20 mouse cellular contexts compared by ENCODE assay signal in the genomic region with DNA sequence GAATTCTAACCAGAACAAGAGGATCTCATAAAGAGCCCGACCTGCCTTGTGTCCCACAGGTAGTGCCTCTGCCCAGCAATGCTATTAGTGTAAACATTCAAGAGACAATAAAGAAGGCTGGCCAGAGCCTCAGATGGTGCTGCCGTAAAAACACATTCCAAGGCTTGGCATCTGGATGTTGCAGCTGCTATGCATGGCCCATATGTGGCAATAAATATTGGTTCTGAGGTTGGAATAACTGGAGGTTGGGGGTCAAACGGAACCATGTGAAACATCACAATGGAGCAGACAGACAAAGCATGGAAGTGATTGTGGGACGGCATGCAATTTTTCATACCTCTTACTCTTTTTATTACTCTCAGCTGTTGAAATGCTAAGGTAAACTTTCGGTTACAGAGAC.
DNase-seq lines count a peak whose midpoint lies in the region; ATAC-seq lines count a peak whose summit lies in the region.
"Had no signal": no experiment of that assay in that cellular context is flagged by ENCODE, and none has a peak within 500 bp of the region (broad histone marks: within the 10 kb centered on the region; RNA-seq: fewer than 3 reads in every experiment).

No protein-coding gene starts in this region.

- peak; percentile 31 for DNase-seq in embryo, embryonic 11.5 days (ENCODE audit: low read depth, low spot score)
- peak; percentile 32 for DNase-seq in embryonic facial prominence, embryonic 10.5 days (ENCODE audit: low spot score)
- DNase-seq in limb, embryonic 10.5 days (ENCODE audit: low spot score), result peak; percentile 56
- peak; percentile 69 for DNase-seq in mesoderm, embryonic 11.5 days (ENCODE audit: low read depth, low spot score)
- no peak for DNase-seq in ovary, postnatal 10 days (ENCODE audit: low spot score)
- DNase-seq: adrenal gland, adult 2 months; adrenal gland, postnatal 25 days; cerebellum, adult 2 months; cerebellum, postnatal 10 days; gastrocnemius, postnatal 36 days; heart, adult 11 months; heart, postnatal 10 days; heart, postnatal 4 days had no signal

- H3K27ac ChIP-seq in embryonic facial prominence, embryonic 10.5 days (replicated peaks), result no peak overlapping the region
- H3K27ac ChIP-seq in limb, embryonic 10.5 days, result 0 out of 2 replicates have a peak overlapping the region, but pooled peaks have one; percentile 5
- H3K27ac ChIP-seq: embryonic facial prominence, embryonic 13.5 days; forebrain, embryonic 12.5 days; hindbrain, embryonic 12.5 days; intestine, embryonic 15.5 days had no signal

- no peak for ATAC-seq in monocyte, adult 5-6 weeks (replicated peaks; ENCODE audit: insufficient number of reproducible peaks, low FRiP score, low TSS enrichment, poor library complexity, severe bottlenecking)
- ATAC-seq: forebrain, embryonic 16.5 days; hindbrain, embryonic 16.5 days; intestine, embryonic 15.5 days had no signal

- H3K4me3 ChIP-seq in embryonic facial prominence, embryonic 10.5 days, result no peak overlapping the region
- H3K4me3 ChIP-seq in limb, embryonic 10.5 days, result no peak overlapping the region
- H3K4me3 ChIP-seq: embryonic facial prominence, embryonic 13.5 days; forebrain, embryonic 12.5 days; hindbrain, embryonic 12.5 days; intestine, embryonic 15.5 days had no signal

- H3K27me3 ChIP-seq in embryonic facial prominence, embryonic 10.5 days (replicated peaks; ENCODE audit: low read depth, poor library complexity, severe bottlenecking), result no peaks in the 10 kb centered on the region
- H3K27me3 ChIP-seq in limb, embryonic 10.5 days (ENCODE audit: low read depth, poor library complexity, severe bottlenecking), result no peaks in the 10 kb centered on the region
- H3K27me3 ChIP-seq: embryonic facial prominence, embryonic 13.5 days; forebrain, embryonic 12.5 days; hindbrain, embryonic 12.5 days; intestine, embryonic 15.5 days had no signal

- 0 out of 2 replicates have a peak, but pooled peaks cover 5% of the 10 kb centered on the region for H3K9me3 ChIP-seq in embryonic facial prominence, embryonic 10.5 days
- H3K9me3 ChIP-seq in limb, embryonic 10.5 days (replicated peaks), result no peaks in the 10 kb centered on the region
- H3K9me3 ChIP-seq: embryonic facial prominence, embryonic 13.5 days; forebrain, embryonic 12.5 days; hindbrain, embryonic 12.5 days; intestine, embryonic 15.5 days had no signal

- WGBS in embryonic facial prominence, embryonic 10.5 days, result 56% methylated on average over 5 of the region's 5 CpGs
- WGBS in limb, embryonic 10.5 days, result 28% methylated on average over 5 of the region's 5 CpGs

- no peaks in the 10 kb centered on the region for H3K36me3 ChIP-seq in embryonic facial prominence, embryonic 10.5 days (replicated peaks)
- peaks cover 6% of the 10 kb centered on the region; the same call in 1 of the 2 replicates for H3K36me3 ChIP-seq in limb, embryonic 10.5 days
- H3K36me3 ChIP-seq: embryonic facial prominence, embryonic 13.5 days; forebrain, embryonic 12.5 days; hindbrain, embryonic 12.5 days; intestine, embryonic 15.5 days had no signal

- peaks cover 10% of the 10 kb centered on the region for H3K4me1 ChIP-seq in embryonic facial prominence, embryonic 10.5 days
- H3K4me1 ChIP-seq in limb, embryonic 10.5 days, result peaks cover 35% of the 10 kb centered on the region
- H3K4me1 ChIP-seq: forebrain, embryonic 12.5 days; hindbrain, embryonic 12.5 days; intestine, embryonic 15.5 days had no signal
